Mouse (Mus musculus): ENCODE measurements around the gene Ubxn11. TPM values are rescaled to one million over a fixed set of nuclear protein-coding genes. Genes with fewer than 3 reads are reported as not detected.

Ubxn11 gene
- total and polyA plus RNA-seq, 3 experiments, result 6.0 to 38.8 (median 18.8) TPM

- peak; percentile 68; the same call in 1 of the 2 replicates for TF ChIP-seq RCOR1 (conservative IDR thresholded peaks at IDR 0.05; ENCODE audit: low read depth, low read length)
- TF ChIP-seq ZNF384 (IDR thresholded peaks at IDR 0.05; ENCODE audit: low read depth, low read length), result peak; percentile 71
- TF ChIP-seq IRF4 (IDR thresholded peaks at IDR 0.05; ENCODE audit: low read depth, low read length), result peak; percentile 79
- peak; percentile 49; the same call in 1 of the 2 replicates for TF ChIP-seq MEF2A (IDR thresholded peaks at IDR 0.05; ENCODE audit: borderline replicate concordance, low read depth, low read length)
- no peak for TF ChIP-seq GABPA (IDR thresholded peaks at IDR 0.05; ENCODE audit: insufficient replicate concordance, low read depth, low read length)
- TF ChIP-seq TCF12 (IDR thresholded peaks at IDR 0.05; ENCODE audit: low read depth, low read length), result peak; percentile 90
- peak; percentile 97 for TF ChIP-seq TBP (conservative IDR thresholded peaks at IDR 0.05; ENCODE audit: low read depth, low read length)
- 0 out of 2 replicates have a peak, but pooled peaks have one; percentile 65 for TF ChIP-seq KAT2A (IDR thresholded peaks at IDR 0.05; ENCODE audit: insufficient replicate concordance, low read length)
- TF ChIP-seq POLR2AphosphoS2 (IDR thresholded peaks at IDR 0.05; ENCODE audit: low read depth, low read length), result peak; percentile 97
- no peak for TF ChIP-seq PAX5 (IDR thresholded peaks at IDR 0.05; ENCODE audit: low read length)
- no peak for TF ChIP-seq BHLHE40 (IDR thresholded peaks at IDR 0.05; ENCODE audit: low read depth, low read length)
- TF ChIP-seq NELFE (IDR thresholded peaks at IDR 0.05; ENCODE audit: low read depth, low read length), result peak; percentile 99
- peak; percentile 47 for TF ChIP-seq ETS1 (conservative IDR thresholded peaks at IDR 0.05; ENCODE audit: low read depth, low read length)
- TF ChIP-seq ZC3H11A (IDR thresholded peaks at IDR 0.05; ENCODE audit: low read depth, low read length), result no peak
- TF ChIP-seq JUN (IDR thresholded peaks at IDR 0.05; ENCODE audit: insufficient read depth, low read depth, low read length), result no peak
- TF ChIP-seq MYC (IDR thresholded peaks at IDR 0.05; ENCODE audit: low read depth, low read length), result peak; percentile 82
- TF ChIP-seq CTCF (conservative IDR thresholded peaks at IDR 0.05 in 1 of 2, IDR thresholded peaks at IDR 0.05 in 1 of 2; ENCODE audit: low read depth in 2 of 2, low read length in 2 of 2), result no peak
- peak; percentile 52; the same call in 1 of the 2 replicates for TF ChIP-seq HCFC1 (IDR thresholded peaks at IDR 0.05; ENCODE audit: low read depth, low read length)
- no peak for TF ChIP-seq USF2 (conservative IDR thresholded peaks at IDR 0.05; ENCODE audit: low read depth, low read length)
- peak; percentile 71; the same call in 1 of the 2 replicates for TF ChIP-seq MXI1 (IDR thresholded peaks at IDR 0.05; ENCODE audit: low read depth, low read length)
- peak; percentile 39; the same call in 1 of the 2 replicates for TF ChIP-seq EP300 (IDR thresholded peaks at IDR 0.05; ENCODE audit: low read length)
These were observed 7.3 kb upstream of the Ubxn11 start, which contains the start of gene Cd52 (continued) for GRCm38 (mm10) chr4:134094923-134095547.

DNA sequence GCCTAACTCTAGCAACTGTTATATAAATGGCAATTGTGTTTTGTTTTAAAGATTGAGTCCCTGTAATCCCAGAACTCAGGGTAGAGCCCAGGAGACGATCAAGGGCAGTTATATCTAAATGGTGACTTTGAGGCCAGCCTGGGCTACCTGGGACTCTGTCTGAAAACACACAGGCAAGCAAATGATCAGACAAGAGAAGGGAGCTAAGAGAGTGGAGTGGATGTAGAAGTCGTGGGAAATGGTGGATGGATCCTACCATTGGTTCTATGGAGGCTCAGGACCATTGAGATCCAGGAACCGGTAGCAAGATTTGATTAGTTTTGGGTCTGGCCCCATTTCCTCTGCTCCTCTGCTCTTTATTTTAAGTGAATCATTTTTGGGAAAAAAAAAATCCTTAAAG lies 6.2 kb upstream of the Ubxn11 start:
- in situ Hi-C loops (cut with MboI; ENCODE audit: low pct_ligation_motif_present, low pct_unique_long_range_greater_than_20kb, low sequenced_read_pairs) (loop anchor here (25.0 kb wide), 1 partner anchor 509 kb away; the partner anchor contains the start of gene Gpn2), dilution Hi-C loops (cut with MboI; ENCODE audit: extremely low pct_ligation_motif_present, extremely low pct_unique_long_range_greater_than_20kb, low sequenced_read_pairs) (no loop called here)
- Histone ChIP-seq H3K9ac (ENCODE audit: insufficient read depth, low read depth) (peak overlapping the region; percentile 48; the same call in 1 of the 2 replicates), H3K9me3 (replicated peaks; ENCODE audit: low read length) (no peaks in the 10 kb centered on the region), H3K4me1 (ENCODE audit: control insufficient read depth in 1 of 2, insufficient read depth in 2 of 2) (peaks cover 12 to 47% of the 10 kb centered on the region in 2 experiments), H3K36me3 (replicated peaks in 1 of 2; ENCODE audit: control insufficient read depth in 1 of 2, insufficient read depth in 1 of 2, low read length in 1 of 2) (peaks cover 15 to 25% of the 10 kb centered on the region in 2 experiments), H3K4me2 (ENCODE audit: insufficient read depth, low read depth, poor library complexity, severe bottlenecking) (peak overlapping the region; percentile 48), H3K27ac (ENCODE audit: insufficient read depth, low read depth) (peak overlapping the region; percentile 97), H3K79me2 (replicated peaks; ENCODE audit: control insufficient read depth, extremely low read depth, insufficient read depth, poor library complexity, severe bottlenecking) (peaks cover 25% of the 10 kb centered on the region), H3K4me3 (replicated peaks in 1 of 3; ENCODE audit: low read depth in 2 of 3, low read length in 2 of 3, poor library complexity in 1 of 3) (no peak overlapping the region), H3K27me3 (replicated peaks) (no peaks in the 10 kb centered on the region)
- no peak for DNase-seq (ENCODE audit: extremely low read depth)
- TF ChIP-seq MAX (IDR thresholded peaks at IDR 0.05; ENCODE audit: low read length) (no peak), TCF12 (IDR thresholded peaks at IDR 0.05; ENCODE audit: low read depth, low read length) (0 out of 2 replicates have a peak, but pooled peaks have one; percentile 20)

All from CH12.LX (cell line).